Mouse (Mus musculus) heart, postnatal 36 days (tissue): ENCODE results near the gene Dennd2c. TPM values are rescaled to one million over a fixed set of nuclear protein-coding genes. Genes with fewer than 3 reads are reported as not detected.
"Not testable (repeated sequence)": the region's sequence is repeated elsewhere in the genome, so short reads cannot be mapped to it uniquely, and the experiment has no call there.

ENCODE experiments used
- DNase-seq, 2 experiments: peaks; one replicate each; pipeline ENCODE4 v3.0.0; 2021 to 2022
- intact Hi-C: fragments of 180-260 bp; cut with DNase I; formaldehyde crosslinking; loops from one replicate; pipeline ENCODE4 v1.15.1; 2025
- total RNA-seq, 2 experiments: library from RNA; stranded (reverse); gene quantifications; 2 replicates each; pipeline ENCODE4 v1.2.3; 2021

The Dennd2c gene
- total RNA-seq, 2 experiments from 2014 or later: 1.9 to 2.2 TPM

DNA sequence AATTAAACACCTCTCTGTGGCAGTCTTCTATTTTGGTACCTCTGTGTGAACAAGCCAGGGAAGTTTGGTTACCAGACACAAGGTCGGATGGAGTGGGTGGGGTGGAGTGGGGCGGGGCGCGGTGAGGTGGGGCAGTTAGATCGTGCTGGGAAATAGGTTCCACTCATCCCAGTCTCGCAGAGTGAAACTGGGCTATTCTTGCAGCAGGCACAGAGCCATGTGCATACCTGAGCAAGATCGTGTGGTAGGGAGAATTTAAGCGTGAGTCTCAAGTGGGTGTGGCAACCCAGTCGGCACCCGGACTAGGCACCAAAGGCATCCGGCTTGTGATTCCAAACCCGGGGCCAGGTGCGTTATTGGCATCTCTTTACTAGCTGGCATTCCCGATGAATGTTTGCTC, 495 bp upstream of the Dennd2c start:
- intact Hi-C loops: loop anchor here (2.0 to 10.0 kb wide), 3 partner anchors 45 to 183 kb away; partner anchors contain the start of gene Bcas2
- no peak for DNase-seq

- DNase-seq: no peak
- intact Hi-C loops: loop anchor here (10.0 kb wide), 1 partner anchor 177 kb away; no protein-coding TSS in a partner anchor
These were observed 5.3 kb downstream of the Dennd2c start for GRCm38 (mm10) chr3:103107565-103108240.

GRCm38 (mm10) chr3:103112216-103112615, 9.8 kb downstream of the Dennd2c start:
- no peak for DNase-seq
- intact Hi-C loops: no loop called here

DNA sequence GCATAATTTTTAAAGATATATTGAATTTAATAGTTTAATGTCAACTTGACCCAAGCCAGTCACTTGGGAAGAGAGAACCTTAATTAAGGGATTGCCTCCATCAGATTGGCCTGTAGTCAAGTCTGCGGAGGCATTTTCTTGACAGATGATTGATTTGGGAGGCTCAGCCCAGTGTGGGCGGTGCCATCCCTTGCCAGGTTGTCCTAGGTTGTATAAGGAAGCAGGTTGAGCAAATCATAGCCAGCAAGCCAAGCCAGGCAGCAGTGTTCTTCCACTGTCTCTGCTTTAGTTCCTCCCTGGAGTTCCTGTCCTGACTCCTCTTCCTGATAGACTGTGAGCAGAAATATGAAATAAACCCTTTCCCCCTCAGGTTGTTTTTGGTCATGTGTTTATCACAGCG, 21.2 kb downstream of the Dennd2c start:
- no peak for DNase-seq
- intact Hi-C loops: no loop called here

GRCm38 (mm10) chr3:103126138-103126537, 23.7 kb downstream of the Dennd2c start:
- intact Hi-C loops: no loop called here
- DNase-seq: no peak

DNA sequence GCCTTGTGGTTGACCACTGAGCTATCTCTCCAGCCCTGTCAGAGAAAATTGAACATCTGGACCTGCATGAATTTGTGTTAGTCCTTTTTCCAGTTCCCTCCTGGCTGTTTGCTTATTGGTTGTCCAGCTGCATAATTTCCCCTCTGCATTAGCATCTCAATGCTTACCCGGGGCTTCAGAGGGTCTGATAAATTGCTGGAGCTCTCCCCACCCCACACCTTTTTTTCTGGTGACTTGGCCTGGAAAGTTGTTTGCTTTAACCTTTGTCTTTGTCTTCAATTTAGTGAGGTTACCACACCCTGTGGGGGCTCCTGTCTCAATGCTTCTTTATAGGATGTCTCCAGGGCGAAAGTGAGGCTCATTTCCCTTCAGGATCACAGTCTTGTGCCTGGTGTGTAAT, 24.8 kb downstream of the Dennd2c start:
- DNase-seq: no peak
- intact Hi-C loops: no loop called here

- intact Hi-C loops: no loop called here
- no peak for DNase-seq
These were observed 25.3 kb downstream of the Dennd2c start for GRCm38 (mm10) chr3:103127721-103128120.

GRCm38 (mm10) chr3:103128251-103128650, 25.8 kb downstream of the Dennd2c start:
- intact Hi-C loops: no loop called here
- DNase-seq: no peak

DNA sequence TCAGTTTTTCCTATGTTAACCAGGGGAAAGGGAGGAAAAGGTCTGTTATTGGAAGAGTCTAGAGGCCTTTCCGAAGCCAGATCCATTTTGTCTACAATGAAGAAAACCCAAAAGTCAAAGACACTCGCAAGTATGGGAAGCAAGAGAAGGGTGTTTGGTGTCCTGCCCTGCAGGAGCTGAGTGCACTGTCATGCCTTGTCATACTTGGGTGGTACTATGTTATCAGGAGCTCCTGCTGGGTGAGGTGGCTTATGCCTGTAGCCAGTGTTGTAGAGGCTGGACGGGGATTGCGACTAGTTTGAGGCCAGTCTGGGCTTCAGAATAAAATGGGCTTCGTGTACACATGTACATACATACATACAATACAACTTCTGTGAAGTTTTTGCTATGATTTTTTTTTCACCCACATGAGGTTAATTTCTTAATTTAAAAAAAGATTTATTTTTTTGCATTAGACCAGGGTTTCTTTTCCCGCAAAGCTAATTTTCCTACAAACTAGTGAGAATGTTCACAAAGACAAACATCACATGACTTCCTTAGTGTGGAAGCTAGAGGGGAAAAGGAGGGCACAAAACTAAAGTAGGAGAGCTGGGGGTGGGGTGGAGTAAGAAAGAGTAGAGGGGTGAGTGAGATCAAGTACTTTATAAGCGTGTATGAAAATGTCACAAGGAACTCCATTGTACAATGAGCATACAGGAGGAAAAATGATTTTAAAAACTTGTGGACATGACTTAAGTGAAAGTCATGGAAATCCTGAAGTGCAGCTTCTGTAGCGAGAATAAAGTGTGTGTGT, 27.2 kb downstream of the Dennd2c start:
- DNase-seq: no peak
- intact Hi-C loops: no loop called here

DNA sequence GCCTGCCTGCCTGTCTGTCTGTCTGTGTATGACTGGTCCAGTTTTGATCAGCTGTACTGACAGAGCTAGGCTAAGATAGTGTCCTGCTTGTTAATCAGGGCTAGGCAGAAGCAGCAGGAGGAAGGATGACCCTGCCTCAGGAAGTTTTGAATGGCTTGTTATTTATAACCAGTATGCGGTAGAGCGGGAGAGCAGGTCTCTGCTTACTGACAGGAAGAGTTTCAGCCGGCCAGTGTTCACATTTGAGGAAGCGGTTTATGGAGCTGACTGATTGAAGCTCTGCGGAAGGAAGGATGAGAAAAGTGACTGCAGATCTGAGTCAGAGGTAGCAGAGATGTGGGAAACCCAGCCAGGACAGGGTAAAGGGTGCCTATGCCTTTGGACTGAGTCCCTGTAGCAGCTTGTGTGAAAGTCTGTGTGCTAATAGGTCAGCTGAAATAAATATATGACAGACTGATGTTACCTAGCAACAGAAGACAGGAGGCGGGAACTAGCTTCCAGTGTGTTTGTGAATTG, 27.9 kb downstream of the Dennd2c start:
- peak; percentile 27 to 33 for DNase-seq
- intact Hi-C loops: no loop called here

- intact Hi-C loops: no loop called here
- no peak for DNase-seq
These were observed 30.7 kb downstream of the Dennd2c start for GRCm38 (mm10) chr3:103133098-103133497.

GRCm38 (mm10) chr3:103136414-103137077, 34.1 kb downstream of the Dennd2c start:
- intact Hi-C loops: no loop called here
- no peak for DNase-seq

DNA sequence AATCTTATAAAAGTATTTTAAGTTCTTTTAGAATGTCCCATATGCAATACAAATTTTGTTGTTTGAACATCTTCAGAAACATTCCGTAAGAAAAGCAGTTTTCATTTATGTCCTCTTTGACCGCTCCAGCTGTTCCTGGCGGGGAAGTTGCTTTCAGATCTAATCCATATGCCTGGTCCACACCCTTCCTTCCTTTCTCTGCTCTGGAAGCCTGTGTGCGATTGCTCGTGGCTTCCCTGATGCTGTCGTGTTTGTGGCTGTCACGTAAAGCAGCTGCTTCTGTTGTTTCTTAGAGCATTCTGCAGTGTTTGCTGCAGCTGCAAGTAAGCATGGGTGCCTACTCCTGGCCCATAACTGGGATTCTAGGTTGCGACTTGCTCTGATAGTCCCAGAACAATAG, 36.6 kb downstream of the Dennd2c start:
- intact Hi-C loops: no loop called here
- peak; percentile 26 to 41 for DNase-seq

DNA sequence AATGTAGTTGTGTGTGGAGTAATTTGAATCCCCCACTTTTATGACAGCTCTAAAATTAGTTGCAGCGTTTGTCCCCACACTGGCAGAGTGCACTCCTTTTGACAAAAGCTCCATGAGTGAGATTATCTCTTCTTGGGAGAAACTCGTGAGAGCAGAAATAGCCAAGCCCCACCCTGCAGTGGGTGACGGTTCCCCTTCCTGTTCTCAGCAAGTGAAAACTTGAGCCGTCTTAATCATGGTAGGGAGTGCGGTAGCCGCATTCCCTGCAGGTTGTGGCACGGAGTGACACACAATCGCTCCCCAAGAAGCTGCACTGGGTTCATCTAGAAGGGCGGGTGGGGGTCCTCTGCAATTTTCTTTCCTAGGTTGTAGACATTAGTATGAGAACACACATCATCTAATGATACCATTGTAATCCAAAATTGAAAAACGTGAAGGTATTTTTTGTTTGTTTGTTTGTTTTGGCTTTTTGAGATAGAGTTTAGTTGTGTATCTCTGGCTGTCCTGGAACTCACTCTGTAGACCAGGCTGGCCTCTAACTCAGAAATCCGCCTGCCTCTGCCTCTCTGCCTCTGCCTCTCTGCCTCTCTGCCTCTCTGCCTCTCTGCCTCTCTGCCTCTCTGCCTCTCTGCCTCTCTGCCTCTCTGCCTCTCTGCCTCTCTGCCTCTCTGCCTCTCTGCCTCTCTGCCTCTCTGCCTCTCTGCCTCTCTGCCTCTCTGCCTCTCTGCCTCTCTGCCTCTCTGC, 37.9 kb downstream of the Dennd2c start:
- DNase-seq: peak; percentile 51 to 52
- intact Hi-C loops: not testable (repeated sequence)

GRCm38 (mm10) chr3:103141287-103141686, 38.9 kb downstream of the Dennd2c start:
- intact Hi-C loops: no loop called here
- peak in 1 of 2 experiments; percentile 15 for DNase-seq

GRCm38 (mm10) chr3:103142366-103142765, 40.0 kb downstream of the Dennd2c start:
- intact Hi-C loops: no loop called here
- DNase-seq: no peak

- DNase-seq: no peak
- intact Hi-C loops: no loop called here
These were observed 42.9 kb downstream of the Dennd2c start for GRCm38 (mm10) chr3:103145336-103145735.

GRCm38 (mm10) chr3:103145791-103146190, 43.4 kb downstream of the Dennd2c start:
- DNase-seq: no peak
- intact Hi-C loops: loop anchor here (2.0 kb wide), 2 partner anchors 23 to 43 kb away; partner anchors contain the start of gene Dennd2c

- DNase-seq: no peak
- intact Hi-C loops: loop anchor here (2.0 kb wide), 2 partner anchors 22 to 44 kb away; partner anchors contain the start of gene Dennd2c
These were observed 44.1 kb downstream of the Dennd2c start for GRCm38 (mm10) chr3:103146330-103147166.
